Mouse (Mus musculus) R1 (cell line): ENCODE measurements around the gene Lpar1.

ENCODE experiments used
- DNase-seq: peaks from one replicate; pipeline ENCODE4 v3.0.0-alpha.2; 2018; ENCODE audit warnings: low read depth, low spot score

Lpar1 gene

DNA sequence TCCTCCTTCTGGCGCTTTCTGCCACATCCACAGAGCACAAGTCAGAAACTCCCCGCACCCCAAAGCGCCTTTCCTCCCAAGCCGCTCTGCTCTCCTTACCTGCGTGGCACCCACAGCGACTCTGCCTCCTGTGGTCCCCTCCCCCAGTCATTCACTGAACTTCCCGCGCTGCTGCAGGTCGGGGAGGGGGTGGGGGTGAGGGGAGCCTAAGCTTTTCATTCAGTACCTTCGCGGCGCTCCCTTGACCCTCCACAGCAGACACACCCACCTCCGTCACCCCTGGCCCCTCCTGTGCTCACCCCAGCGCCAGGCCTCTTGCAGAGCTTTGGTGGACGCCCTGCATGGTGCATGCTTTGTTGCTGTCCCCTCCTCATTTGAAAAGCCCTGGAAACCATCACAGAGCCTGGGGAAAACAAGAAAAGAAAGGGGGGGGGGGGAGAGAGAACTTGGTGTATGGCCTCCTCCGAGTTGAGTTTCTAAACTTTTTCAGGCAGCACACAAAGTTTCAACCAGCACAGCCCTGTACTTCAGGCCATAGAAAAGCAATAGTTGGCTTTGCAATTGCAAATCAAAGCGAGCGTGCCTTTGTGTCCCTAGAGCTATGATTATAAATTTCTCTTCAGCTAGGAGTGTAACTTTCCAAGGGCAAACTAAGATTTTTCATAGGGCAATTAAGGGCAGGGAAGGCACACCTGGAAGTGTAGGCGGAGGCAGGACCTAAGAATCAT lies at the start of gene Lpar1:
Gene Lpar1, minus strand, starts transcription at position 268 of the 728 bp plus-strand sequence.
- DNase-seq = peak; percentile 91

DNA sequence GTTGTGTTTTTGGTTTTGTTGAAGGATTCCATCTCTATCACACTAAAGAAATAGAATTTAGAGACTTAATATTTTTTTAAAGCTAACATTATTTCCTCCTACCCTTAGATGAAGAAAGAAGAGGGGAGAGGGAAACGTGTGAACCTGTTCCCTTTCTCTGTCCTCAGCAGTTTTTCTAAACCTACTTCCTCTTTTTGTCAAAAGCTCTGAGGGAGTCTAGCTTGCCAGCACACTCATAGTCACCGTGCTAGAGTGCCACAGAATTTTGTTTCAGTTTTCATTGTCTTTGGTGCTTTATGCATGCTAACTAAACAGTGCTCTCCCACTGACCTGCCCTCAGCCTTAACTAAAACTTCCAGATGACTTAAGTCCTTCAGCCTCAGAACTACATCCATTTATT lies 32.2 kb upstream of the Lpar1 start:
- DNase-seq = no peak

DNA sequence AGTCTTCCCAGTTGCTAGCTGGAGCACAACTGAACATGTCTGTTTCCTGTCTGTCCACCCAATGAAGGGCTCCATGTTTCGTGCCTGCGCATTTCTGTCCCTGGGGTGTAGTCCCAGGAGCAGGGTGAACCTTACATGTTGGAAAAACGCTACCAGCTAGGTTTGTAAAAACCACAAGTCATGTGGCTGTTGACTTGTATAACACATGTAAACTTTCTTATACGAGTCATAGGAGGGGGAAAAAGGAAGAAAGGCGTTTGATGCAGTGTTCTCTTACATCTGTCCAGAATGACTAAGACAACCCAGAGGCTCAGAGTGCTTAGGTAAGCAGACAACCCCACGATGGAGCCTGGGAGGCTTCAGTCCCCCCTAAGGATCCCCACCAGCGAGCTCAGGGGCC lies 27.5 kb upstream of the Lpar1 start:
- DNase-seq = no peak

DNA sequence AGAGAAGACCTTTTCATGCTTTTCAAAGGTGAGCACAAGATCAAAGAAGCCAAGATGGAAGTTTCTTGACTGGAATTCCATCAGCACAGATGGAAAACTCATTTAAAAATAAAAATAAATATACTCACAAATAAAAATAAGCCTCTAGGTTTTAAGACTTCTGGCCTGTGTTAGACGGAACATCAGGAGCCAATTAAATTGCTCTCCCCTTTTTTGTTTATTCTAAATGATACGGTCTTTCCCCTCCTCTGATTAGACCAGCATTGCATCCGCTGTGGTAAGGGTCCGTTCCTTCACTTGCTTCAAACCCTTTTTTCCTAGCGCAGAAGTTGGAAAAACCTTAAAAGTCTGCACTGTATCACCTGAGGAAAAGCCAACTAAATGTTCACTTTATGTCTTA lies 26.8 kb upstream of the Lpar1 start:
- DNase-seq = no peak

DNA sequence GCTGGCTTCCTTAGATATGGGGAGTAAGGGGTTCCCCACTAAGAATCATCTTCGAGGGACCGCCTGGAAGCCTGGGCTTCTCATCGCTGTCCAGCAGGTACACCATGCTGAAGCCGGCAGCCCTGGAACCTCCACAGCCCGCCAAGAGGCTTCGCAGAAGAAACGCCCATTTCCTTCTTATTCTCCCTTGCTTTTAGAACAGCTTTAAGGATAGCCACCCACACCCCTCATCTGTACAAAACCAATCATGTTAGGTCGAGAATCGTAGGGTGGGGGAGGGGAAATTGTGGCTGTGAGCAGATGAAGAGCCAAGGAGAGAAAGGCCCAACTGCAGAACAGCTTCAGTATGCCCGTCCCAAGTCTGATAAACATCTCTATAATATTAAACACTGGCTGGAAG lies 26.4 kb upstream of the Lpar1 start:
- peak; percentile 65 for DNase-seq

DNA sequence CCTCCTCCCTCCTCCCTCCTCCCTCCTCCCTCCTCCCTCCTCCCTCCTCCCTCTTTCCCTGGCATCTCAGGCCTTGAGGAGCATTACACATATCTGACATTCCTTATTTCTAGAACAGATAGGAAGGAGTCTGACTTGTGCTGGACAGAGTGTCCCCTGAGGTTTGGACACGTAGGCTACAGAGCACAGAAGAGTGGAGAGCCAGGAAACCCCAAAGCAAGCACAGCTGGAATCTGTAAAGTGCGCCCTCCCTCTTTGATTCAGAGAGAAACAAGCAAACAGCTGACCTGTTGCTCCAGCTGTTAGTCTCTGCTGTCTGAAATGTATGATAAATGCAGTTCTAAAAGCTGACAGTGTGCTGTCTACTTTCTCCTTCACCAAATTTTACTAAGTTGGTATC lies 24.8 kb upstream of the Lpar1 start:
- no peak for DNase-seq

DNA sequence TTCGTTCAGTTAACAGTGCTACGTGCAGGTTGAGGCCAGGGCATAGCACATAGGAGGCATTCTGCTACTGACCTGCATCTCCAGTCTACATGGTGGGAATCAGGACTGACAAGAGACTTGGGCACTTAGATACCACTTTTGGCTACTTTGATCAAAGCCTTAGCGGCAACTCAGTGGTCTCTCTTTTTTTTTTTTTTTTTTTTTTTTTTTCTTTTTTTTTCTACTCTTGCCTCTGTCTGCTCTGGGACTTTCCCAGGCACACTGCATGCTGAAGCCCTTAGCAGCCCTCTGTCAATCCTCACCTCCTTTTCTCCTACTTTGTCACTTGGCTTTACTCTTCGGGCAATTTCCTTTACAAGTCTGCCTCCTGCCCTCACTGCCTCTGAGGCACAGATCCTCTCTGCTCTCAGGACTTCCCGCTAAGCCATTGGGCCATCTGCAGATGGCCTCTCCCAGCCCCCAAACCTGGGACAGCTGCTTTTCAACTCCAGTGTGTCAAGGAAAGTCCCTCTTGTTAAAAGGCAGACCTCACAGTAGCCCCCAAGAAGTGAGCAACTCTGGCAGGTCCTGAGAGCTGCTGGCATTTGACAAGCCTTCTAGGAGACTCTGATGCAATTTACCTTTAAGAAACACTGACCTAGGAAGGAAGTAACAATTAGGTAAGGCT lies 23.8 kb upstream of the Lpar1 start:
- DNase-seq = no peak

DNA sequence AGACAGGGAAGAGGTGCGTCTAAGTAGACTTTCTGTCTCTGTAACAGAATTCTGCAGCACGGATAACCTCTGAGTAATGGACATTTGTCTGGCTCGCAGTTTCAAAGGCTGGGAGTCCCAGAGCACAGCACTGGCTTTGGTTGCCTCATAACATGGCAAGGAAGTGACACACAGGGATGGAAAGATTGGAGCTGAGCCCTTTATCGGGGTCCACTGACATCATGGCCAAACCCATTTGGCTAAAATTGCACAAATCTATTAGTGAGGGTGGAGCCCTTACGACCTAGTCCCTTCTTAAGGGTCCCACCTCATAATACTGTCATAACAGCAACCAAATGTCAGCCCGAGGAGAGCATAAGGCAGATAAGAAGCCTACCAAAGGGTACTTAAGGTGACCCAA lies 22.1 kb upstream of the Lpar1 start:
- DNase-seq = no peak

DNA sequence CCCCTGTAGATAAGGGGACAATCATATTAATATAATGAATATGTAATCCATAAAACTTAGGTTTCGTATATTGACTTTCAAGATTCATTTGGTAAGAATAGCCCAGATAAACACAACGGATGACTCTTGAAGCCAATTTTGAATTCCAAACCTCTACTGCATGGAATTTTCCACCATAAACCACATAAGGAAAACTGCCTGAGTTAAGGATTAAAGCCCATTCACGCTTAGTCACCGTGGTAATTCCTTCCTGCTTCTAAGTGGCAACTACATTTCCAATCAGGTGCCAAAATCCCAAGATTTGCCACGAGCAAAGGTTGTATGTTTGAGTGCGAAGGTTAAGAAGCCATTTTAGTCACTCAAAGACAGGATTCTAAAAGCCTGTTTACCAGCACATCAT lies 20.3 kb upstream of the Lpar1 start:
- DNase-seq = no peak

DNA sequence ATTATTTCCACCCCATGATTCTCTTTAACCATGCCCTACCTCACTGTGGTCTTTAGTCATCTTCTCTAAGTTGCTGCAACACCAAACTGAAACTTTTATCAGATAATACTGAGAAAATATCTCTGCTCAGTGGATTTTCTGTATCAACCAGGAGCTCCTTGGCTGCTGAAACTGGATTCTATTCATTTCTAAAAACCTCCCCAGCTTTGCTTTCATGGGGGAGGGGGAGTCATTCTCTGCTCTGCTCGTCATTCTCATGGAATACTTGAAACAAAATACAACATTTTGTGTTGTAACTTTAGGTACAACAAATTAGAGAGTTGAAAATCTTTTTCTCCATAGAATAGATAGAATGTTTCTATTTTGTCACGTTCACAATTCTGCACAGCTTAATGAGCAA lies 18.7 kb upstream of the Lpar1 start:
- no peak for DNase-seq

DNA sequence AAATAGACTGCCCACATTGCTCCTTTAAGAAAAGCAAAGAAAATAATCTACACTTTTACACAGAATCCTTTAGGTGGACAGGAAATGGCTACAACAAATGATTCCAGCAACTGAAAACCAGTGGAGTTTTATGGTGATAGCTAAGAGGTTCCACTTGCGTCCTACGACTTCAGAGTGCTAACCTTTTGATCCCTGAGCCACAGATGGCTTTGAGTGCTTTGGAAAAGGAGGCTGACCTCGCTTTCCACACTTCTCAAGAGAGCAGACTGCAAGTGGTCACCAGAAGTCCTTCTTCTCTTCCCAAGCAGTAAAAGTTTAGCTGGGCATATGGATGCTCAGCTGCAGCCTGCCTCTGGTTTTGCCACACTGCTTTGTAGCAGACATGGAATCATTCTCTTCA lies 18.0 kb upstream of the Lpar1 start:
- no peak for DNase-seq

DNA sequence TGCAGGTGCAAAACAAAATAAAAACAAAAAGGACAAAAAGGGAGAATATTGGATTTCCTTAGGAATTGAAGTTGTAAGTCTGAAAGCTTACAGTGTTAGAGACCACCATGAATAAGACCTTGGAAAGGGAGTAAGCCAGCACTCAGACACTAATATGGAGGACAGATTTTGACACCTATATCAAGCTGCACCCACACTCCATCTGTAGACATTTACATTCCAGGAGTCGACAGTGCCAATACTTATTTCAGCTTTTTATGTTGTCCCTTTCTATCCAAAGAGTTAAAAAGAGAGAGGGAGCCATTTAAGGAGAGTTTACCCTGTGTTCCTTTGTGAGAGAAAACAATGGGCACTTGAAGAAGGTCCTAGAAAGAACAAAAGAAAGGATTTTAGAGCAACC lies 17.5 kb upstream of the Lpar1 start:
- peak; percentile 53 for DNase-seq

DNA sequence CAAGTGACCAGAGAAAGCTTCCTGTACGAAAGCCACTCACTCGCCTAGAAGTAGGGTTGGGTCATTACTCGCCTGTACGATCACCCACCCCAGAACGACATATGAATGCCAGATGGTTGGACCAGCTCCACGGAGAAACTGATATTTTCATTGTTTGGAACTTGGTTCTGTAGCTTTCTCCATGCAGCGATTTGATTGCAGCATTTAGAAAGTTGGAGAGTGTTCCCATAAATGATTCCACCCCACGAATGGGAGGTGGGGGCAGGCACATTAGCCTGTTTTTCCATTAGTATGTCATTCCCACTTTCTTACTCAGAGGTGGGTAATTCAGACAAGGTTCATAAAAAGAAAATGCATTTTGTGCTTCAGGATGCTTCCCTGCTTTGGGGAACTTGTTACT lies 14.8 kb upstream of the Lpar1 start:
- no peak for DNase-seq

DNA sequence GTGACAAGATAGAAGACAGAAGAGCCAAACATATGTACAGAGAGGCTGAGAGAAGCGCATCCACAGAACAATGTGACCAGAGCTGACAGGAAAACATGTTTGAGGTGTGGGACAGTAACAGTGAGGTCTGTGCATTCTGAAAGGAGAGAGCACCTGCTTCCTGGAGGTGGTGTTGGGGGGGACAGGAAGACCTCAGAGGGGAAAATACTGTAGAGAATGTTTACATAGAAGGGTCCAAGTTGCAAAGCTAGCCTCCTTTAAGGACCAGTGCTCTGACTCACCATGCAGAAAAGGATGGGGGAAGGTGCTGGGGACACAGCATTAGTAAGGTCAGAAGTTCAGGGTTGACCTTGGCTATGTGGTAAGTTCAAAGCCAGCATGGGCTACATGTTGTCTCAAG lies 9.1 kb upstream of the Lpar1 start:
- no peak for DNase-seq

DNA sequence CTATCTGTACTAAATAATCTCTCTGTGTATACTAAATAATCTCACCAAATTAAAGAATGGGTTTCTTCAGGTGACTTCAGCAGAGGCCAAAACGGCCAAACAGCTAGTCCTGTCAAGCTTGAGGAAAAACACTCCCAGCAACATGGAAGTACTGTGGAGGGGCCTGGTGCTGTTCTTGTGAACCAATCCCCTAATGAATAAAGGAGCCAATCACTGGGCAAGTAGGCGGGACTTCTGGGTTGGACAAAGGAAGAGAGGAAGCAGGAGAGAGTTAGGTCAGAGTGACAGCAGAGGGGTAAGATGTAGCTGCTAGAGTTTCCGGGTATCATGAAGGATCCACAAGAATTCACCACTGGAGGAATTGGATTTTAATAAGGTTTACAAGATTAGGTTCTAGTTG lies 3.3 kb upstream of the Lpar1 start:
- DNase-seq = peak; percentile 71

DNA sequence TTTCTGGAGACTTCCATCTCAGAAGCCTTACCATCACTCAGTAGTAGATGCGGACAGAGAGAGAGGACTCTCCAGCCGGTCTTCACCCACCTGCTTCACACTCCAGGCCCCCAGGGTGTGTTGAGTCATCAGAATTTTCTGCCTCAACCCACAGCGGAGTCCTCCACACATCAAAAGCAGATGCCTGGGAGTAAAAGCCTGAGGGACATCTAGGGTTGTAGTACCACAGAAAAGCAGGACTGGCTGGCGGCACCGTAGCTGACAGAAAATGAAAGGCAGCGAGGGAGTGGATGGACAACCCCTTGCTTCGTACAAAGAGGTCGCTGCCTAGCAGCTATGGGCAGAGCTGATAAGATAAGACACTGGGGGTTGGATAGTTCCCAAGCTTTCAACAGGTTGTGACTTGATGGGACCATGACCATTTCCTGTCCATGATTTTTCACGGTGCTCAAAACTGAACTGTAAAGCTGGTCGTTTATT lies 701 bp upstream of the Lpar1 start:
- peak; percentile 46 for DNase-seq

DNA sequence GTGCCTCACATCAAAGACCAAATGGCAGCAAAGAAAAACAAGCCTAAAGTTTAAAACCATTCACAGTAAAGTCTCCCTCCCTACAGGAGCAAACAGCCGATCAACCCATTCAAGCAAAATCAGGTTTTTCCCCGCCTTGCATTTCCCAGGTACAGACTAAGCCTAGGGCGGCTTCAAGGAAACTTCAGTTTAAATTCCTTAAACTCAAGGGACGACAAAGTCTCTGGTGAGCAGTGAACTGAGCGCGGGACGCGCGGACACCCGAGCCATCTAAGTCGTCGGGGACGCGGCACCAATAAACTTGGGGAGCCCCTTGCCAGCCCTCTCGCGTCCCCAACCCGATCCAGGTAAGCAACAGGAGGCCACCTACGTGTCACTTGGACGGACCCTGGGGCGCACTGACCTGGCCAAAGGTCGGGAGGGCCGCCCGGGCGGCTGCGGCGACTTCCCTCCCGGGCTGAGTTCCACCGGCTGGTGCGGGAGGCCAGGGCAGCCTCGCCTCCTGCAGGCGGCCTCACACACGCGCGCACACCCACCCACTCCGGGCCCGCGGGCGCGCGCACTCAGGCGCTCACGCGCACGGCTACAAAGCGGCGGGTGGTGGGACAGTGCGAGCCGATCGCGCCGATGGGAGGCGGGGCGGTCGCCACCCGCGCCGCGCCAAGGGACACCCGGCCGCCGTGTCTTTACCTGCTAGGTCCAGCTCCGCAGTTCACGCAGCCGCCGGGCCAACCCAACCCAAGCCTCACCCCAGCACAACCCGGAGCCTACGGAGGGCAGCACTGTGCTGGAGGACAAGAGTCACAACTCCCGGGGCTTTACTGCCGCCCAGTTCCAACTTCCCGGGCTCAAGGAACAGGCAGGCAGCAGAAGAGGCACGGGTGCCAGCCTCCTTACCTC lies 717 bp downstream of the Lpar1 start:
- DNase-seq = peak; percentile 86

DNA sequence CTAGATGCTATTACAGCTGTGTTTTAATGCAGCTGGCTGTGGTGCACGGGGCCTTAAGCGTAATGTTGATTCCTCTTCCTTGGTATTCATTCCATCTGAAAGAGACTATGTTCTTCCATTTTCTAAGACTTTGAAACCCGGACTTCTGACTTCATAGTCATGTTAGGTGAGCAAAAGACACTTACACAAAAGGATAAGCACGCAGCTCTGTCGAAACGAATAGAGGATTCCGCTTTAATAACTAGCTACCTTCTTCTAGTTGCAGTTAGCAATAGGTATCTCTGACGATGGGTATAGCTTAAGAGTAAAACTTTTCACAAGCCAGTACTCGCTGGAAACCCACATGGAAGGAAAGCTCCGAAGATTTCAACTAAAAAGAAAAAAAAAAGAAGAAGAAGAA lies 1.5 kb downstream of the Lpar1 start:
- no peak for DNase-seq

DNA sequence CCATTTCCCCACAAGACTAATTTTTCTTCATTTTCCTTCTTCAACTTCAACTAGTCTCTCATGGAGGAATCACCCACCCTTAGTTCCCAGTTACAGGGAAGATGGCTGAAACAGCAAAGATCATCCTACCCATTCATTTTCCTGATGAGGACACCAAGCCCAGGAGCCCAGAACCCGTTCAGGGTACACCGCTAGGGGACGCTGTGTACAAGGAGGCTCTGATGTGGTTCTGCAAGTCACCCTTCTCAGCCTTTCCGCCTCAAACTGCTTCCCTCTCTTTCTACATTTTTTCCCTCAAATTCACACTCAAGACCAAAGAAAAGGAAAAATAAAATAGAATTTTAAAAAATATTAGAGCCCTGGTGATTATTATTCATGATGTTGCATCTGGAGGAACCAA lies 1.9 kb downstream of the Lpar1 start:
- DNase-seq = peak; percentile 91

DNA sequence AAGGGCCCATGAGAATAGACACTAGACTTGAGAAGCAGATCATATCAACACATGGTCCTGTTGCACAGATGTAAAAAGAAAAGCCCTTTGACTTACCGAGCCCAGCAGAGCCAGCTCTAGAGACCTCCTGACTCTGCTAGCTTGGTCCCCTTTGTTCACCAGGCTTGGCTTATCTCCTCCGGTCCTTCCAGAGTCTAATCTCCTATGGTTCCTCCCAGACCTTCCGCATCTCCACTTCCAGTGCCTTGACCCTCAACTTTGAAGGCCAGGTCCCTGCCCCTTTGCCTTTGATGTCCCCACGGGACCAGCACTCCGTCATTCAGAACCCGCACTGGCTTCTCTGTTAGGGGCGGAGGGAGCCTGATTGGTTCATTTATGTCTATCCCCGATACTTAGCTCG lies 6.0 kb downstream of the Lpar1 start:
- DNase-seq = no peak

DNA sequence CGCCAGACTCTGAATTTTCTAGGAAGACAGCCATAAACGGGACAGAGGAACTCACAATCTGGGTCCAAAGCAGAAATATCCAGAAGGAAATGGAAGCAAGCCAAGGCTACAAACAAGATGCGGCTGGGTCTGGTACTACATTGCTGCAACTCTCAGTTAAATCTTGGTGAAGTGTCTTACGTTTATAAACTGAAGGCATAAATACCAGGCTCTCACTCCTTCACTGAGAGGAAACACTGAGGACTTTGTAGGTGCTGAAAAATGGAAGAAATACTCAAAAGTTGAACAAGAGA lies 6.5 kb downstream of the Lpar1 start:
- DNase-seq = no peak

DNA sequence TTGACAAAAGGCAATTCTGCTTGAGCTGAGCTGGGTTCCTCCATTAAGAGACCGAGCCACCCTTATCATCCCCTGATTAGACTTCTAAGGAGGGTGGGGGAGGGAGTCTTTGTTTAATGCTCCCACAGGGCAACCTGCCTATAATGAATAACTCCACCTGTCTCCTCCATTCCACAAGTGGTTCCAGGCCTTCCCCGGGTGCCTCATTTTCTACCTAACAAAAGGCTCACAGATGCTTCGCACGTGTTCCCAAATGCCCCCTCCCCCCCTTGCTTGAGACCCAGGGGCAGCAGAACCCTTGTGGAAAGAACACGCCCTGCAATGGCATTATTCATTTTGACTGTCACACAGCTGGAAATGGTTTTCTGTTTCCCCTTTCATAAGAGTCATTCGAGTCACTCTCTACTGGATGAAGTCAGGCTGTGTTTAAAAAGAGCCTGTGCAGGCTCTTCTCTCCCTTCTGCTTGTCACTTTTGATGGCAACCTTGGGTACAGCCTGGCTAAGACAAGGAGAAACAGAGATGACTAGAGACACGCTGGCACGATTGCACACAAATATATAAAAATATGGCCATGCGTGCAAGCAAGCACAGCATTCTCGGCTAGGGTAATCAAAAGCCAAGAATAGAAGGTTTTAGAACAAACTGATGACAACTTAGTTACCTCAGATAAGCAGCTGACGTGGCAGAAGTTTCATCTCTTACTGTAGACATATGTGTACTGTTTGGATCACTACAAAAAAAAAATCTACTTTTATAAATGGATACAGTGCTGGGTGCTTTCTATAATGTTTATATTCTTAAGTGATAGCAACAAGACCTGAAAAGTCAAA lies 7.0 kb downstream of the Lpar1 start:
- peak; percentile 97 for DNase-seq
